Mouse (Mus musculus): ENCODE data around the gene Lgr6.

- 0 out of 2 replicates have a peak, but pooled peaks have one; percentile 8 for TF ChIP-seq CTCF (IDR thresholded peaks at IDR 0.05; ENCODE audit: control insufficient read depth, insufficient read depth, low read length)
- TF ChIP-seq POLR2A (IDR thresholded peaks at IDR 0.05; ENCODE audit: borderline replicate concordance, control insufficient read depth, low read depth, low read length): no peak
Observed at GRCm38 (mm10) chr1:135062936-135063335, 42.1 kb downstream of the Lgr6 start.
